ENCODE assay signal across 17 mouse cellular contexts in the genomic region with DNA sequence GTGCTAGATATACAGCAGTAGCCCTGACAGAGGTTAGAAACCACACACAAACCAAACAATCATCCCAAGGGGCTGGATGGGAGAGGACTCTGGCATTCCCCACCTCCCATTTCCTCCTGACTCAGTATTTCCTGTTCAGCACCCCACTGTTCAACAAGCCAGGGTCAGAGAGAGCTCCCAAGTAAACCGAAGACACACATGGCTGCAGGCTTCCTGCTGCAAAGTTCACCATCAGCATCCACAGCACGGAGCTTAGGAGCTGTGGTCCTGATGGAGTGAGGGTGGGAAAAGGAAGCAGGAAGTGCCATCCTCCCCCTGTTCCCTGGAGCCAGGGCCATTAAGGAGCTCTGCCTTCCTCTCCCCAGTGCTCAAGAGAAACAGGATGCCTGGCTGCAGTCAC. TPM values are rescaled to one million over a fixed set of nuclear protein-coding genes. Genes with fewer than 3 reads are reported as not detected.
DNase-seq lines count a peak whose midpoint lies in the region; ATAC-seq lines count a peak whose summit lies in the region.
"Had no signal": no experiment of that assay in that cellular context is flagged by ENCODE, and none has a peak within 500 bp of the region (broad histone marks: within the 10 kb centered on the region; RNA-seq: fewer than 3 reads in every experiment).

No protein-coding gene starts in this region.

- peak; percentile 74 for DNase-seq in heart, embryonic 10.5 days (ENCODE audit: low spot score)
- no peak for DNase-seq in heart, postnatal 36 days
- no peak for DNase-seq in liver, embryonic 11.5 days (ENCODE audit: low spot score)
- no peak for DNase-seq in liver
- DNase-seq in lung, postnatal 4 days, result peak; percentile 15 to 43
- DNase-seq in thymus, postnatal 14 days, result no peak
- DNase-seq in right cerebral cortex, postnatal 10 days (ENCODE audit: low spot score in 2 of 2), result no peak
- DNase-seq: cerebellum, postnatal 25 days; layer of hippocampus, postnatal 36 days; thymus, adult 18-20 months had no signal

- ATAC-seq in liver, embryonic 11.5 days (replicated peaks; ENCODE audit: low FRiP score), result peak; percentile 36; the same call in 1 of the 2 replicates

- H3K4me3 ChIP-seq in heart, embryonic 10.5 days, result no peak overlapping the region
- H3K4me3 ChIP-seq in liver, embryonic 11.5 days (ENCODE audit: low read depth, low read length), result 0 out of 2 replicates have a peak overlapping the region, but pooled peaks have one; percentile 6
- H3K4me3 ChIP-seq in erythroblast, embryonic 14.5 days (replicated peaks), result peak overlapping the region; percentile 13
- H3K4me3 ChIP-seq: forebrain, embryonic 10.5 days; limb, embryonic 15.5 days had no signal

- intact Hi-C loops in heart, postnatal 36 days (cut with DNase I), result no loop called here

- 34% methylated on average over 2 of the region's 2 CpGs for WGBS in heart, embryonic 10.5 days
- WGBS in liver, embryonic 11.5 days, result 28% methylated on average over 2 of the region's 2 CpGs

- peak overlapping the region; percentile 42 for H3K4me2 ChIP-seq in liver, embryonic 11.5 days
- H3K4me2 ChIP-seq: limb, embryonic 15.5 days had no signal

- no peaks in the 10 kb centered on the region for H3K9me3 ChIP-seq in heart, embryonic 10.5 days
- no peaks in the 10 kb centered on the region for H3K9me3 ChIP-seq in liver, embryonic 11.5 days (ENCODE audit: control insufficient read depth, low read length)
- H3K9me3 ChIP-seq in erythroblast, embryonic 14.5 days (ENCODE audit: control insufficient read depth, low read length), result no peaks in the 10 kb centered on the region
- H3K9me3 ChIP-seq: forebrain, embryonic 10.5 days; limb, embryonic 15.5 days had no signal

- H3K36me3 ChIP-seq in heart, embryonic 10.5 days, result no peaks in the 10 kb centered on the region
- no peaks in the 10 kb centered on the region for H3K36me3 ChIP-seq in liver, embryonic 11.5 days (ENCODE audit: control insufficient read depth, insufficient read depth, low read length)
- H3K36me3 ChIP-seq in erythroblast, embryonic 14.5 days (ENCODE audit: control insufficient read depth), result no peaks in the 10 kb centered on the region
- H3K36me3 ChIP-seq: forebrain, embryonic 10.5 days; limb, embryonic 15.5 days had no signal

- 0 out of 2 replicates have a peak overlapping the region, but pooled peaks have one; percentile 6 for H3K9ac ChIP-seq in liver, embryonic 11.5 days (ENCODE audit: low read depth, low read length)
- H3K9ac ChIP-seq: limb, embryonic 15.5 days had no signal

- H3K4me1 ChIP-seq in heart, embryonic 10.5 days, result peaks cover 9% of the 10 kb centered on the region; the same call in 1 of the 2 replicates
- H3K4me1 ChIP-seq in liver, embryonic 11.5 days (replicated peaks; ENCODE audit: control insufficient read depth, insufficient read depth, low read length), result no peaks in the 10 kb centered on the region
- peaks cover 8% of the 10 kb centered on the region for H3K4me1 ChIP-seq in erythroblast, embryonic 14.5 days (ENCODE audit: control insufficient read depth)
- H3K4me1 ChIP-seq: forebrain, embryonic 10.5 days had no signal

- no peak overlapping the region for H3K27ac ChIP-seq in heart, embryonic 10.5 days
- H3K27ac ChIP-seq in liver, embryonic 11.5 days (ENCODE audit: low read depth, low read length), result no peak overlapping the region
- H3K27ac ChIP-seq: forebrain, embryonic 10.5 days; limb, embryonic 15.5 days had no signal

- H3K27me3 ChIP-seq in heart, embryonic 10.5 days (ENCODE audit: insufficient read depth, poor library complexity, severe bottlenecking), result no peaks in the 10 kb centered on the region
- H3K27me3 ChIP-seq in liver, embryonic 11.5 days (replicated peaks; ENCODE audit: control insufficient read depth, insufficient read depth, low read length), result no peaks in the 10 kb centered on the region
- no peaks in the 10 kb centered on the region for H3K27me3 ChIP-seq in erythroblast, embryonic 14.5 days (ENCODE audit: control insufficient read depth)
- H3K27me3 ChIP-seq: limb, embryonic 15.5 days had no signal

RNA-seq across cellular contexts. Expression of gene Gm10181, which starts 40.9 kb away (rescaled TPM):
- polyA plus RNA-seq in heart, embryonic 10.5 days (2016; fragmentation: Nextera tagmentation; extraction: Ambion mirVana), result not detected in 2 replicates
- not detected for total RNA-seq in heart, postnatal 36 days (2021)
- not detected in 2 replicates for polyA plus RNA-seq in liver, embryonic 11.5 days (2014; fragmentation: Nextera tagmentation; extraction: Ambion mirVana)
- polyA plus RNA-seq in erythroblast, embryonic 14.5 days (2012), result not detected in 2 replicates
- total RNA-seq: adrenal gland, adult 18-20 months; gastrocnemius, adult 8-10 months; layer of hippocampus, postnatal 36 days had no signal
- polyA plus RNA-seq: C2C12; forebrain, embryonic 10.5 days; limb, embryonic 15.5 days; small intestine, adult 2 months had no signal

Comparison
In these comparisons a context has a peak if more than half of its experiments do, and no peak if none do; other contexts are left out.
1. DNase-seq: peak in heart, embryonic 10.5 days (single experiment) and lung, postnatal 4 days (2 of 2); none in heart, postnatal 36 days (0 of 2), liver, embryonic 11.5 days (single experiment), liver (single experiment), thymus, postnatal 14 days (single experiment) and right cerebral cortex, postnatal 10 days (0 of 2).